Mouse (Mus musculus) Patski (cell line): ENCODE results near the gene Krtap27-1. TPM values are rescaled to one million over a fixed set of nuclear protein-coding genes. Genes with fewer than 3 reads are reported as not detected.

Source experiments
- ATAC-seq: fragments of 100-300 bp; one replicate; pipeline ENCODE4 v1.8.0; 2021
- CTCF ChIA-PET: fragments of 350-600 bp; sonication (Branson Sonifier 250); formaldehyde crosslinking; loops from one replicate; lab custom pipeline; 2022; ENCODE audit warnings: inconsistent platforms; lab: Charles Lee
- POLR2A ChIA-PET: fragments of 350-600 bp; sonication (Branson Sonifier 250); formaldehyde crosslinking; loops from one replicate; lab custom pipeline; 2022; ENCODE audit warnings: antibody characterized with exemption, inconsistent platforms; lab: Charles Lee
- DNase-seq: peaks from one replicate; pipeline ENCODE4 v3.0.0-alpha.2; 2011; ENCODE audit warnings: low read depth, low spot score
- H3K27me3 ChIP-seq: fragments of 371-371 bp; one replicate; pipeline ENCODE4 v1.5.1; 2021
- CTCF ChIP-seq: fragments of 100-300 bp; IDR thresholded peaks from one replicate; pipeline ENCODE4 v1.5.1; 2021
- in situ Hi-C: fragments of 300-500 bp; cut with MboI; formaldehyde crosslinking; loops from 3 replicates; pipeline ENCODE4 v1.11.1; 2018; ENCODE audit warnings: low pct_unique_long_range_greater_than_20kb, mixed read lengths
- polyA plus RNA-seq: library from polyadenylated mRNA; unstranded; gene quantifications from one replicate; pipeline ENCODE4 v1.2.3, GENCODE M21; 2021

The Krtap27-1 gene
- polyA plus RNA-seq: not detected

- no peak for TF ChIP-seq CTCF
- ATAC-seq (no peak), DNase-seq (no peak)
- H3K27me3 ChIP-seq: peaks cover 31% of the 10 kb centered on the region
- CTCF ChIA-PET: no interaction called here
- POLR2A ChIA-PET: no interaction called here
- in situ Hi-C loops: no loop called here
Observed at GRCm38 (mm10) chr16:88671571-88671970, at the start of gene Krtap27-1. Gene Krtap27-1 (minus strand): TSS chr16:88671671.

DNA sequence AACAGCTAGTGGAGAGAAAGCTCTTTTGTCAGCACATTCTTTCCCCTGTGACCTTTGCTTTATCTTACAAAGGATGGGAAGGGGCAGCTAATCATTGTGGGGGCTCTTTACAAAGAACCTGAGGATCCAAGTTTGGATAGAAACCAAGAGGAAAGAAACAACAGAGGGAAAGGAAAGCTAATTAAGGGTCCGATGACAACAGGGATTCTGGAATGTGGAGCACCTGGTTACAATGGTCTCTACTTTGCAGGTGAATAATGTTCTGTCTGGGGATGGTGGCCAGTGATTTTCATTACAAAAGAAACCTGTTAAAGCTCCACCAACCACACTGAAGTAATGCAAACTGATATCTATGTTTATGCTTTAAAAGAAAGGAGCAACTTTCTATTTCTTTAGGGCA lies 48.6 kb upstream of the Krtap27-1 start:
- in situ Hi-C loops: no loop called here
- ChIA-PET POLR2A (no interaction called here), CTCF (no interaction called here)
- ATAC-seq (no peak), DNase-seq (no peak)
- no peak for TF ChIP-seq CTCF
- no peaks in the 10 kb centered on the region for H3K27me3 ChIP-seq

GRCm38 (mm10) chr16:88716549-88716948 lies 45.1 kb upstream of the Krtap27-1 start:
- no peak for TF ChIP-seq CTCF
- ChIA-PET CTCF (no interaction called here), POLR2A (no interaction called here)
- in situ Hi-C loops: no loop called here
- peaks cover 3% of the 10 kb centered on the region for H3K27me3 ChIP-seq
- DNase-seq (no peak), ATAC-seq (no peak)

DNA sequence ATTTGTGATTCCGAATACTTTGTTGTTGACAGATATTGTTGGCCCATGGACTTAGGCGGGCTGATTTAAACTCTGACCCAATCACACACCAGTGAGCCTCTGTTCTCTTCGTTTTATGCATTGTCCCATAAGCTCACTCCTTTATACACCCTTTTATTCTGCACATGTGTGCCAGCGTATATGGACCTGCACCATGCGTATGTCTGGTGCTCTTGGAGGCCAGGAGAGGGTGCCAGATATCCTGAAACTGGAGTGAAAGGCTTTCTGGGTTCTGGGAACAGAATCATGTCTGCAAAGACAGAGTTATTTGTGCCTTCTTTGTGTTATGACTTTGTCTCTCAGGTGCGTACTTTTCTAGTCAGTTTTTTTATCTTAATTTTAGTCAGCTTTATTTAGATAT lies 39.8 kb upstream of the Krtap27-1 start:
- peak; percentile 28 for TF ChIP-seq CTCF
- ATAC-seq (no peak), DNase-seq (no peak)
- in situ Hi-C loops: no loop called here
- POLR2A ChIA-PET: no interaction called here
- CTCF ChIA-PET: interaction anchor here (1.4 kb wide), 1 partner anchor 17 kb away, joined by 3 read pairs; no protein-coding TSS in a partner anchor
- peaks cover 9% of the 10 kb centered on the region for H3K27me3 ChIP-seq

DNA sequence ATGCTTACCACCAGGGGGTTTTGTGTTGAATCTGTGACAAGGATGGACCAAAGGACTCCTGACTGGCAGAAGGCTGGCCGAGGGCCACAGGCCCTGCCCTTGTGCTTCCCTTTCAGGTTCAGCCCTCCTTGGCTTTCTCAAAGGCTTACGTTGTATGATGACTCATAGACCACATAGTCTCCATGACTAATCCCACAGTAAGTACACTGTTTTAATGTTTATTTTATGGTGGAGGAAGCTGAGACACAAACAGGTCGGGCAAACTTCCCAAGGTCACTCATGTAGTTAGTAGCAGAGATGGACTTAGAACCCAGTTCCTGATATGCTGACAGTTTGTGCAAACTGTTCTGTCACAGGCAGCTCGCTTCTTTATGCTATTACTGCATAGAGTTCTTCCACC lies 39.3 kb upstream of the Krtap27-1 start:
- in situ Hi-C loops: no loop called here
- DNase-seq (no peak), ATAC-seq (peak; percentile 95)
- ChIA-PET CTCF (interaction anchor here (1.4 kb wide), 1 partner anchor 16 kb away, joined by 3 read pairs; no protein-coding TSS in a partner anchor), POLR2A (no interaction called here)
- TF ChIP-seq CTCF: peak; percentile 36
- H3K27me3 ChIP-seq: peaks cover 9% of the 10 kb centered on the region

- no peak for ATAC-seq
- CTCF ChIA-PET: no interaction called here
- in situ Hi-C loops: no loop called here
- no peak for DNase-seq
- H3K27me3 ChIP-seq: peaks cover 6% of the 10 kb centered on the region
- no peak for TF ChIP-seq CTCF
- POLR2A ChIA-PET: no interaction called here
Observed at GRCm38 (mm10) chr16:88707496-88708012, 36.1 kb upstream of the Krtap27-1 start, which contains the start of gene 2310061N02Rik. Gene 2310061N02Rik (minus strand): TSS chr16:88707962.

- ATAC-seq (no peak), DNase-seq (no peak)
- TF ChIP-seq CTCF: no peak
- in situ Hi-C loops: no loop called here
- CTCF ChIA-PET: no interaction called here
- peaks cover 3% of the 10 kb centered on the region for H3K27me3 ChIP-seq
- POLR2A ChIA-PET: no interaction called here
Observed at GRCm38 (mm10) chr16:88701072-88701864, 29.8 kb upstream of the Krtap27-1 start.

DNA sequence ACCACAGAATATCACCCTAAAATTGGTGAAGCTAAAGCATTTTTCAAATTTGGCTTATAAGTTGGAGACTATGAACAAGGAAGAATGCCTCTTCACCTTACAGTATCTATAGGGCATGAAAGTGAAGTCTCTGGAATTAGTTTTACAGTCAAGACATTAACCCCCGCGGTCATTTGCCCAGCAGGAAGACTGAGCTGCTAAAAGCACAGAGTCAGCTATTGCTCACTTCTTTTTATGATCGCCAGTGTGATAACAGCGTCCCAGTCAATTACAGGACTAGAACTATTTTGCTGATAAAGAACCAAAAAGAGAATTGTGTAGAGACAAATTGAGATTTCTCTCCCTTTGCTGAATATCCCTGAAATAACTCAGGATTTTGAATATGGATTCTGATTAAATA lies 24.8 kb upstream of the Krtap27-1 start:
- TF ChIP-seq CTCF: no peak
- ChIA-PET CTCF (no interaction called here), POLR2A (no interaction called here)
- no peak for DNase-seq
- no peak for ATAC-seq
- in situ Hi-C loops: no loop called here
- peaks cover 15% of the 10 kb centered on the region for H3K27me3 ChIP-seq

- DNase-seq (no peak), ATAC-seq (no peak)
- H3K27me3 ChIP-seq: peaks cover 7% of the 10 kb centered on the region
- no peak for TF ChIP-seq CTCF
- in situ Hi-C loops: no loop called here
- ChIA-PET CTCF (no interaction called here), POLR2A (interaction anchor here (0.7 kb wide), 1 partner anchor 17 kb away, joined by 4 read pairs; no protein-coding TSS in a partner anchor)
Observed at GRCm38 (mm10) chr16:88681282-88681681, 9.8 kb upstream of the Krtap27-1 start.

GRCm38 (mm10) chr16:88679099-88679498 lies 7.6 kb upstream of the Krtap27-1 start:
- ChIA-PET POLR2A (no interaction called here), CTCF (no interaction called here)
- in situ Hi-C loops: no loop called here
- TF ChIP-seq CTCF: no peak
- DNase-seq (no peak), ATAC-seq (no peak)
- H3K27me3 ChIP-seq: peaks cover 16% of the 10 kb centered on the region

DNA sequence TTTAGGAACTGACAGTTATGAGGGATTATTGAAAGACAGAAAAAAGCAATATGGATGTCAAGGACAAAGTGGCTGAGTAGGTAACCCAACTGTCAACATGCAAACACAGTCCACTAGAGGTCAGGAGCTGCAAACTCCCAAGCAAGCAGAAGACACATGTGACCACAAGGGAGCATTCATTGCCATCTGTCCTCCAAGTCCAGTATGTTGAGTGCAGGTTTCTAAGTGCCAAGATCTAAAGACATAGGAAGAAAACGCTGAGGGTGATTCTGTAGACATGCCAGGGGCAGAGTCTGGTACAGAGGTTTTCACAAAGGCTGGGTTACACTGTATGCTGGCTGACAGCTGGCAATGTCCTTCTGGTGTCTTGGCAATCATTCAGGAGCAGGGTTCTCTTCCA lies 14.0 kb downstream of the Krtap27-1 start:
- no peak for DNase-seq
- no peaks in the 10 kb centered on the region for H3K27me3 ChIP-seq
- TF ChIP-seq CTCF: peak; percentile 50
- POLR2A ChIA-PET: no interaction called here
- ATAC-seq: peak; percentile 69
- CTCF ChIA-PET: interaction anchor here (1.2 kb wide), 1 partner anchor 8 kb away, joined by 3 read pairs; no protein-coding TSS in a partner anchor
- in situ Hi-C loops: no loop called here
